ENCODE assay signal across 19 mouse cellular contexts in the genomic region with DNA sequence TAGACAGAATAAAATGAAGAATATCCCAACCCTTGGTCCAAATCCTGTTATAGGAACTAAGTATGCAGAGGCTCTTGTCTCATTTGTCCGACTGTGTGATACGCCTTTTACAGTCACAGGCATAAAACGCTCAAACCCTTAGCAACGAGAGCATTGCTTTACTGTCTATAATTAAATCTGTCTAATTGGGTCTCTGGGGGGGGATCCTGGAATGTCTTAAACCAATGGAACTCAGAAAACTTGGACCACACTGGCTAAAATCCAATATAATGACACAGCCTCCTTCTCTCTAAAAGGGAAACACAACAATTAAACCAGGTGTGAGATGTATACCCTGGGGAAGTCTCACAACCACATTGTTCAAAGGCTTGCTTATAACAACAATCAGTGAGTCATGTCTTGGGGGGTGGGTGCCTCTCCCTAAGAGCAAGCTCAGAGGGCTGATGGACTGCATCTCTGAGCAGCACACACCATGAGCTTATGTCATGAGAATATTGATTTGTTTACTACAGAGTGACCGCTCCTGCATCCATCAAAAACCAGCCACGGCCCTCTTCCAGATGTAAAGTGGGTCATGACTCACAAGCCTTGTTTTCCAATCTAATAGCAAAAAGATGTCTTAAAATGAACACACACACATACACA.
A peak's percentile ranks its signal among the peaks of the same experiment; 100 is the strongest.
DNase-seq lines count a peak whose midpoint lies in the region; ATAC-seq and TF ChIP-seq lines count a peak whose summit lies in the region.
"Had no signal": no experiment of that assay in that cellular context is flagged by ENCODE, and none has a peak within 500 bp of the region (broad histone marks: within the 10 kb centered on the region; RNA-seq: fewer than 3 reads in every experiment).

No protein-coding gene starts in this region.

- no peak overlapping the region for H3K9ac ChIP-seq in embryonic facial prominence, embryonic 12.5 days
- no peak overlapping the region for H3K9ac ChIP-seq in midbrain, embryonic 11.5 days (ENCODE audit: low read length)
- H3K9ac ChIP-seq in midbrain, embryonic 13.5 days (replicated peaks), result no peak overlapping the region
- no peak overlapping the region for H3K9ac ChIP-seq in neural tube, embryonic 15.5 days (replicated peaks)
- H3K9ac ChIP-seq: embryonic facial prominence, embryonic 13.5 days; forebrain, embryonic 12.5 days; heart, embryonic 12.5 days had no signal

- H3K9me3 ChIP-seq in embryonic facial prominence, embryonic 12.5 days, result no peaks in the 10 kb centered on the region
- no peaks in the 10 kb centered on the region for H3K9me3 ChIP-seq in embryonic facial prominence, embryonic 10.5 days
- H3K9me3 ChIP-seq in midbrain, embryonic 11.5 days (ENCODE audit: control insufficient read depth, low read length), result no peaks in the 10 kb centered on the region
- no peaks in the 10 kb centered on the region for H3K9me3 ChIP-seq in midbrain, embryonic 13.5 days
- no peaks in the 10 kb centered on the region for H3K9me3 ChIP-seq in neural tube, embryonic 15.5 days (replicated peaks)
- H3K9me3 ChIP-seq: embryonic facial prominence, embryonic 13.5 days; forebrain, embryonic 12.5 days; heart, embryonic 12.5 days had no signal

- no peak for DNase-seq in embryonic facial prominence, embryonic 10.5 days (ENCODE audit: low spot score)
- DNase-seq in midbrain, embryonic 11.5 days (ENCODE audit: low spot score, missing footprints), result no peak
- no peak for DNase-seq in frontal cortex, postnatal 14 days (ENCODE audit: low spot score in 2 of 2)
- DNase-seq in cerebellum, adult 11-12 months, result no peak
- DNase-seq: cerebellum, adult 2 months; kidney, adult 9 months; kidney, postnatal 4 days; liver; thymus, postnatal 14 days had no signal

- no peak overlapping the region for H3K4me3 ChIP-seq in embryonic facial prominence, embryonic 12.5 days
- H3K4me3 ChIP-seq in embryonic facial prominence, embryonic 10.5 days, result no peak overlapping the region
- H3K4me3 ChIP-seq in midbrain, embryonic 11.5 days (ENCODE audit: low read depth, low read length), result no peak overlapping the region
- H3K4me3 ChIP-seq in midbrain, embryonic 13.5 days (replicated peaks), result no peak overlapping the region
- H3K4me3 ChIP-seq in embryonic fibroblast, embryonic 13.5 days (ENCODE audit: insufficient read depth, low read length), result no peak overlapping the region
- no peak overlapping the region for H3K4me3 ChIP-seq in neural tube, embryonic 15.5 days (replicated peaks)
- H3K4me3 ChIP-seq: embryonic facial prominence, embryonic 13.5 days; forebrain, embryonic 12.5 days; heart, embryonic 12.5 days had no signal

- TF ChIP-seq POLR2A in embryonic fibroblast, embryonic 13.5 days (IDR thresholded peaks at IDR 0.05; ENCODE audit: low read depth, low read length), result no peak

- H3K36me3 ChIP-seq in embryonic facial prominence, embryonic 12.5 days, result peaks cover 23% of the 10 kb centered on the region
- peaks cover 84% of the 10 kb centered on the region for H3K36me3 ChIP-seq in embryonic facial prominence, embryonic 10.5 days (replicated peaks)
- peaks cover 7% of the 10 kb centered on the region; the same call in 1 of the 2 replicates for H3K36me3 ChIP-seq in midbrain, embryonic 11.5 days (ENCODE audit: control insufficient read depth, insufficient read depth, low read length)
- peaks cover 27% of the 10 kb centered on the region for H3K36me3 ChIP-seq in midbrain, embryonic 13.5 days
- H3K36me3 ChIP-seq in neural tube, embryonic 15.5 days, result peaks cover 23% of the 10 kb centered on the region

- no peak for TF ChIP-seq CTCF in embryonic fibroblast, embryonic 13.5 days (IDR thresholded peaks at IDR 0.05; ENCODE audit: borderline replicate concordance, insufficient read depth, low read length)

- H3K27me3 ChIP-seq in embryonic facial prominence, embryonic 12.5 days, result no peaks in the 10 kb centered on the region
- H3K27me3 ChIP-seq in embryonic facial prominence, embryonic 10.5 days (replicated peaks; ENCODE audit: low read depth, poor library complexity, severe bottlenecking), result no peaks in the 10 kb centered on the region
- H3K27me3 ChIP-seq in midbrain, embryonic 11.5 days (ENCODE audit: control insufficient read depth, insufficient read depth, low read length), result no peaks in the 10 kb centered on the region
- H3K27me3 ChIP-seq in midbrain, embryonic 13.5 days, result no peaks in the 10 kb centered on the region
- no peaks in the 10 kb centered on the region for H3K27me3 ChIP-seq in neural tube, embryonic 15.5 days (replicated peaks)
- H3K27me3 ChIP-seq: embryonic facial prominence, embryonic 13.5 days; forebrain, embryonic 12.5 days; heart, embryonic 12.5 days; Patski had no signal

- 69% methylated on average over 6 of the region's 6 CpGs for WGBS in embryonic facial prominence, embryonic 12.5 days
- WGBS in embryonic facial prominence, embryonic 10.5 days, result 86% methylated on average over 6 of the region's 6 CpGs
- WGBS in midbrain, embryonic 11.5 days, result 91% methylated on average over 6 of the region's 6 CpGs
- WGBS in midbrain, embryonic 13.5 days, result 77% methylated on average over 6 of the region's 6 CpGs
- 59% methylated on average over 6 of the region's 6 CpGs for WGBS in neural tube, embryonic 15.5 days

- H3K4me2 ChIP-seq in embryonic facial prominence, embryonic 12.5 days (replicated peaks), result no peak overlapping the region
- H3K4me2 ChIP-seq in midbrain, embryonic 11.5 days, result no peak overlapping the region
- H3K4me2 ChIP-seq in midbrain, embryonic 13.5 days (replicated peaks), result no peak overlapping the region
- H3K4me2 ChIP-seq in neural tube, embryonic 15.5 days, result no peak overlapping the region
- H3K4me2 ChIP-seq: embryonic facial prominence, embryonic 13.5 days; forebrain, embryonic 12.5 days; heart, embryonic 12.5 days had no signal

- no peak overlapping the region for H3K27ac ChIP-seq in embryonic facial prominence, embryonic 12.5 days
- no peak overlapping the region for H3K27ac ChIP-seq in embryonic facial prominence, embryonic 10.5 days (replicated peaks)
- no peak overlapping the region for H3K27ac ChIP-seq in midbrain, embryonic 11.5 days (ENCODE audit: low read depth, low read length)
- no peak overlapping the region for H3K27ac ChIP-seq in midbrain, embryonic 13.5 days
- H3K27ac ChIP-seq in embryonic fibroblast, embryonic 13.5 days (ENCODE audit: insufficient read depth, low read length), result peak overlapping the region; percentile 42
- H3K27ac ChIP-seq in neural tube, embryonic 15.5 days (replicated peaks), result no peak overlapping the region
- H3K27ac ChIP-seq: embryonic facial prominence, embryonic 13.5 days; forebrain, embryonic 12.5 days had no signal

- 0 out of 2 replicates have a peak, but pooled peaks have one; percentile 56 for ATAC-seq in embryonic facial prominence, embryonic 12.5 days (ENCODE audit: insufficient number of reproducible peaks, insufficient read depth, low FRiP score, low TSS enrichment)
- ATAC-seq in midbrain, embryonic 11.5 days (ENCODE audit: low FRiP score), result peak; percentile 50; the same call in 1 of the 2 replicates
- ATAC-seq in midbrain, embryonic 13.5 days, result no peak
- peak; percentile 62; the same call in 1 of the 2 replicates for ATAC-seq in neural tube, embryonic 15.5 days (ENCODE audit: low FRiP score)
- ATAC-seq: activated CD4-positive, CD25-positive, alpha-beta regulatory T cell, adult 4 months; inflammation-experienced regulatory T-cells, adult 6 months; Patski had no signal

- no peaks in the 10 kb centered on the region; the same call in 1 of the 2 replicates for H3K4me1 ChIP-seq in embryonic facial prominence, embryonic 12.5 days
- peaks cover 6% of the 10 kb centered on the region; the same call in 1 of the 2 replicates for H3K4me1 ChIP-seq in embryonic facial prominence, embryonic 10.5 days
- no peaks in the 10 kb centered on the region for H3K4me1 ChIP-seq in midbrain, embryonic 11.5 days (ENCODE audit: control insufficient read depth, insufficient read depth, low read length)
- H3K4me1 ChIP-seq in midbrain, embryonic 13.5 days (replicated peaks), result no peaks in the 10 kb centered on the region
- H3K4me1 ChIP-seq in embryonic fibroblast, embryonic 13.5 days (ENCODE audit: control insufficient read depth, insufficient read depth, low read length), result peaks cover 7% of the 10 kb centered on the region
- H3K4me1 ChIP-seq in neural tube, embryonic 15.5 days, result peaks cover 15% of the 10 kb centered on the region
- H3K4me1 ChIP-seq: forebrain, embryonic 12.5 days had no signal
